Mouse (Mus musculus) T-helper 2 cell (primary cell): ENCODE results near the gene Rpl6.

Experiments
- in situ Hi-C: fragments of 300-600 bp; cut with MboI, MseI; formaldehyde crosslinking; loops from one replicate; pipeline ENCODE4 v1.15.1; 2025; ENCODE audit warnings: high pct_unique_total_duplicates

Gene Rpl6

DNA sequence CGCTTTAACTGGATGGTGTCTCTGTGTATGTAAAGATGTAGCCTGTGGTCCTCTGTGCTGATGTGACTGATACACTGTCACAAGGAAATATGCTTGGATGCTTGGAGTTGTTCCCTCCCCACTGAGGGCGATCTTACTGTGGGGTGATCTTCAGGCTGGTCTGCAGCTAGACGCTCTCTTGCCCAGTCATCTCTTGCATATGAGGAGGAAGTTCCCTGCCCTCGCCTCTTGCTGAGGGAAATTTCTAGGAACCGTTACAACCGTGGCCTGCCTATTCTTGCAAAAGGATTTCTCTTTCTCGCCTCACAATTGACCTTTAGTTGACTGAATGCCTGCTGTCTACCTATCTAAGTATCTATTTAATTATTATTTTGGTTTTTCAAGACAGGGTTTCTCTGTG is 50.7 kb downstream of the Rpl6 start:
- in situ Hi-C loops, result no loop called here
